8 mouse cellular contexts compared by ENCODE assay signal in genomic region chr19:56201738-56202480, GRCm38 (mm10).
DNase-seq lines count a peak whose midpoint lies in the region; ATAC-seq and TF ChIP-seq lines count a peak whose summit lies in the region.
"Had no signal": no experiment of that assay in that cellular context is flagged by ENCODE, and none has a peak within 500 bp of the region (broad histone marks: within the 10 kb centered on the region; RNA-seq: fewer than 3 reads in every experiment).

No protein-coding gene starts in this region.

- H3K27me3 ChIP-seq in Patski = peaks cover 13% of the 10 kb centered on the region
- no peaks in the 10 kb centered on the region for H3K27me3 ChIP-seq in hindbrain, postnatal 0 days (ENCODE audit: insufficient read depth, low read length)
- H3K27me3 ChIP-seq in splenic B cell, adult 2 months (ENCODE audit: control insufficient read depth, insufficient read depth, low read length, poor library complexity, severe bottlenecking) = no peaks in the 10 kb centered on the region
- H3K27me3 ChIP-seq: heart, embryonic 15.5 days had no signal

- no peak overlapping the region for H3K9ac ChIP-seq in hindbrain, postnatal 0 days (replicated peaks; ENCODE audit: low read length)
- H3K9ac ChIP-seq: heart, embryonic 15.5 days had no signal

- intact Hi-C loops in left cerebral cortex, postnatal 4 days (cut with DNase I) = no loop called here

- CTCF ChIA-PET in Patski (lab: Charles Lee) = interaction anchor here (0.6 to 2.9 kb wide), 26 partner anchors 9 to 895 kb away, joined by 3 to 26 read pairs (median 4); no protein-coding TSS in a partner anchor

- peak; percentile 70 for ATAC-seq in Patski
- ATAC-seq in hindbrain, postnatal 0 days = peak; percentile 71; the same call in 1 of the 2 replicates

- H3K36me3 ChIP-seq in hindbrain, postnatal 0 days (ENCODE audit: insufficient read depth, low read length) = no peaks in the 10 kb centered on the region
- no peaks in the 10 kb centered on the region for H3K36me3 ChIP-seq in splenic B cell, adult 2 months (ENCODE audit: control insufficient read depth, insufficient read depth, low read length, poor library complexity, severe bottlenecking)
- H3K36me3 ChIP-seq: heart, embryonic 15.5 days had no signal

- H3K4me2 ChIP-seq in hindbrain, postnatal 0 days (ENCODE audit: low read depth, low read length) = no peak overlapping the region
- H3K4me2 ChIP-seq: heart, embryonic 15.5 days had no signal

- peak; percentile 58 for DNase-seq in left cerebral cortex, postnatal 4 days
- DNase-seq in left cerebral cortex, adult 11 months (ENCODE audit: low spot score) = no peak
- no peak for DNase-seq in Patski (ENCODE audit: low read depth, low spot score)
- peak; percentile 84 for DNase-seq in embryo, embryonic 10.5 days (ENCODE audit: low spot score)
- peak; percentile 68 for DNase-seq in hindbrain, postnatal 0 days (ENCODE audit: low spot score)
- peak; percentile 67 for DNase-seq in lung, postnatal 10 days
- peak; percentile 57 for DNase-seq in splenic B cell, adult 2 months (ENCODE audit: low read depth, low spot score)

- peak; percentile 82 for TF ChIP-seq CTCF in Patski (IDR thresholded peaks at IDR 0.05)
- peak; percentile 73 for TF ChIP-seq CTCF in hindbrain, postnatal 0 days (IDR thresholded peaks at IDR 0.05; ENCODE audit: low read depth)

- H3K9me3 ChIP-seq in hindbrain, postnatal 0 days (ENCODE audit: low read length) = no peaks in the 10 kb centered on the region
- H3K9me3 ChIP-seq: heart, embryonic 15.5 days had no signal

- H3K4me1 ChIP-seq in hindbrain, postnatal 0 days (ENCODE audit: insufficient read depth, low read length) = no peaks in the 10 kb centered on the region
- H3K4me1 ChIP-seq: heart, embryonic 15.5 days had no signal

- POLR2A ChIA-PET in Patski (lab: Charles Lee) = interaction anchor here (0.5 kb wide), 1 partner anchor 681 kb away, joined by 6 read pairs; no protein-coding TSS in a partner anchor

- H3K27ac ChIP-seq in hindbrain, postnatal 0 days = no peak overlapping the region
- H3K27ac ChIP-seq: heart, embryonic 15.5 days had no signal

- H3K4me3 ChIP-seq in hindbrain, postnatal 0 days (ENCODE audit: low read length) = no peak overlapping the region
- H3K4me3 ChIP-seq: heart, embryonic 15.5 days had no signal

- in situ Hi-C loops in Patski (cut with MboI; ENCODE audit: low pct_unique_long_range_greater_than_20kb) = no loop called here

Comparison
In these comparisons a context has a peak if more than half of its experiments do, and no peak if none do; other contexts are left out.
1. DNase-seq: peak in left cerebral cortex, postnatal 4 days (single experiment), embryo, embryonic 10.5 days (single experiment), hindbrain, postnatal 0 days (single experiment), lung, postnatal 10 days (single experiment) and splenic B cell, adult 2 months (single experiment); none in left cerebral cortex, adult 11 months (single experiment) and Patski (single experiment).